Mouse (Mus musculus) right cerebral cortex, adult 2 months (tissue): ENCODE measurements around the gene Gm37240.
"Not testable (repeated sequence)": the region's sequence is repeated elsewhere in the genome, so short reads cannot be mapped to it uniquely, and the experiment has no call there.

ENCODE experiments used
- DNase-seq, 2 experiments: peaks; one replicate each; pipeline ENCODE4 v3.0.0; 2021 to 2022; ENCODE audit warnings: low spot score in 2 of 2

Gm37240 gene

DNA sequence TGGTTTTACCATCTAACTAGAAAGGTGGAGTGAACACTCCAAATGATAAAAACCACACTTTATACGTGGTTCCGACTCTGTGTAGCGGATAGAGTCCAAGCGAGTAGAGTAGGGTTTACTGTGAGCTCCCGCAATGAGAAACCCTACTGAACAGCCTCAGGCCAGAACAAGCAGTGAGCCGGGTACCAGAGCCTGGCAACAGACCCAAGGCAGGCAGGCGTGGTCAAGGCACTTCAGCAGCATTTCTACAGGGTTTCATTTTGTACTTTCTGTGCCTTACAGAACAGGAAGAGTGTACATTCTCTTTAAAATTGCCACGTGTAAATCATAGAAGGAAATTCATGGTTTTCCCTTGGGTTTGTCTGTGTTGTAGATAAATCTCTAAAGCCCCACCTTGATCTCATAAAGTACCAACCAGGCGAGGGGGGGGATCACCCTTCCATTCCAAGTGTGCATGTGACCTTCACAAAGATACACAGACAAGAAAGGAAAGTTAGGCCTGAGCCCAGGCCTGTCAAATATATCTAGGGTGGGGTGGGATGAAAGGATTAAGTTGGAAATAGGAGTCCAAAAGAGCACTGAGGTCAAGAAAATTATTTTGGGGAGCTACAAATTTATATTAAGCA lies 1285.3 kb downstream of the Gm37240 start:
- DNase-seq, result no peak

DNA sequence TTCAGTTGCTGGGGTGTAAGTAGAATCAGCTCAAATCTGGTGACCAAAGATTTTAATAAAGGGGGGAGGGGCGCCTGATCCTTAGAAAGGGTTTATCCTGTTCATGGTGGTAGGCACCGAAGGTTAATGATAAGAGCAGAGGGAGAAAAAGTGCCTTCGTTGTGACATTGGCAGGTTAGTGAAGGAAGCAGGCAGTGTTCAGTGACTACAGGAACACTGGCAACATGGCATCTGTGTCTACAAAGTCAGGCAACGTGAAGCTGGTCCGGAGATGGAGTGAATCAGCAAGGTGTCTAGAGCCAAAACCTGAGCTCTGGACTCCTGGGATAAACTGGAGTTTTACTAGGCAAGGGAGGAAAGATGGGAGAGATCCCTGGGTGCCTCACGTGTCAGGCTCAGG lies 1288.6 kb downstream of the Gm37240 start:
- DNase-seq, result no peak

DNA sequence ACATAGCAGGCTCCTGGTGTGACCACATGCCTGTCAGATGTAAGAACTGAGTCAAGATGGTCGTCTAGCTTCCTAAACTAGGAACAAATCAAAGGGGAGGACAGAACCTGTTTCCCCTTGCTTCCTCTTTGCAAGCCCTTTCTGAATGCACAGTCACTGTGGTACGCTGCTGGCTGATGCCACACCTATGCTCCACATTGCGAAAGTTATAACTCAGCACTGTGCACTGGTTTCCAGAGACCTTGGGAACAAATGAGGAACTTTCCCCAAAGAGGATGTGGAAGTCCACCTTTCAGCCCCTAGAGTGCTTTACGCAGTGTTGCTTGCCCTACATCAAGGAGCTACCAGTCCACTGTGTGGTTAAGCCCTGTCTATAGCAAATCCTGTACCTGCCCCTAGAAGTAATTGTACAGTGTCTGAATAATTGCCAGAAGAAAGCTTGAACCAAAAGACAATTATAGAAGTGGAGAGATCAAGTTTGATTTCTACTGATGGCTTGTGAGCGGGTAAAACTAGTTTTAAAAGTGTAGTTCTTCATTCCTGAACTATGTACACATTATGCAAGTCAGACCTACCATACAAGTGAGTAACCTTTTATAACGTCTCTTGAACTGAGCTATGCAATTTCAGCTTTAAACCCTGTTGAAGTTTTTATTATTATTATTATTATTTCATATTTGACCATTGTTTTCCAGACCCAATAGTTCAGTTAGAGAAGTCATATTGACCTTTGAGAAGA lies 1289.2 kb downstream of the Gm37240 start:
- DNase-seq, result no peak

DNA sequence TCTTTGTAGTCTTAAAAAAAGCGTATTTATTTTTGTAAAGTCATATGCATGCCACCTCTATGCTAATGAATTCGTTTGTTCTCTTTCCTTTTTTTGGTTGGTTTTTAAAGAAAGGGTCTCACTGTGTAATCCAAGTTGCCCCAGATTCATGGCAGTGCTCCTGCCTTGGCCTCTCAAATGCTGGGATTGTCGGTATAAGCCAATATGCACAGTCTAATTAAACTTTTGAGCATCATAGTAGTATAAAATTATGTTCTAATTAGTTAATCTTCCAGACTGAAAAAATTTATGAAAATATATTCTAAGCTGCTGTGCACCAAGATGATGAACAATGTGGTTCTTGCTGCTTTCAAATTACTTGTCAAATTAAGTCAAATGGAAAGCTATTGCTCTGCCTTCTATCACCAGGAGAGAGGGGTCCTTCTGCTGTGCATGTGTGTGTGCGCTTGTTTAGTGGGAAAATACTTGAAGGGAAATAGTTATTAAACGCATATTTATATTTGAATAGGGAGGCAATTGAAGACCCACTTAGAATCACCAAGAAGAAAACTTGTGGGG lies 1291.6 kb downstream of the Gm37240 start:
- no peak for DNase-seq

DNA sequence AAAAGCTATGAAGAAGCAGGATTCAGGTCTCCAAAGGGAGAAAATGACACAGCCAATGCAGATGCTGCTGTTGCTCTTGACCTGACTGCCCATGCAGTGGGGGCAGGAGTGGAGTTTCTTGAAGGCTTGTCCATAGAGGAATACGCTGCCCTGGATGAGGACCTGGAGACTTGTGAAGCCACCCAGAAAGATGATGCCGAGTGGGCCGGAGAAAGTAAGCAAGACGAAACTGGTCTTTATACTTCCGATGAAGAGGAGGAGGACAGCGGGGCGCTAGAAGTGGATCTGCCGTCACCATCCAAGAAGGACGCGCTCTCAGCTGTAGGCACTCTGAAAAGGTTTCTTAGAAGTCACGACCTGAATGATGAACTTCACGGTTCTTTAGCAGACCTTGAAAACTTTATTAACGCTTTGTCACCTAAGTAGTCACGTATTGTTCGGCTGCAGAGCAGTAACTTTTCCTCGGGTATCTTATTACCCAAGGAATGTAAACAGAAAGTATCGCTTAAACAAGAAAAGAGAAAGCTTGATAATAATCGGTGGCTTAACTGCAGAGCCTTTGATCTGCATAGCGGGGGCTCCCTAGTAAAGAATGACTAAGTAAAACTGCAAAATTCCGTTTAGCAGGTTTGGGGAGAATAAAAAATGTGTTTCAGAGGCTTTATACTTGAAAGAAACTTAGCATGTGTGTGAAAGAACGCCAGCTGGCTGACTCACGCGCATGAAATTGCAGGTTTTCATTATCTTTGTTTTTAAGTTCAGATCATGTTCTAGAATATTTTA lies 1292.2 kb downstream of the Gm37240 start:
- peak; percentile 57 to 62 for DNase-seq

DNA sequence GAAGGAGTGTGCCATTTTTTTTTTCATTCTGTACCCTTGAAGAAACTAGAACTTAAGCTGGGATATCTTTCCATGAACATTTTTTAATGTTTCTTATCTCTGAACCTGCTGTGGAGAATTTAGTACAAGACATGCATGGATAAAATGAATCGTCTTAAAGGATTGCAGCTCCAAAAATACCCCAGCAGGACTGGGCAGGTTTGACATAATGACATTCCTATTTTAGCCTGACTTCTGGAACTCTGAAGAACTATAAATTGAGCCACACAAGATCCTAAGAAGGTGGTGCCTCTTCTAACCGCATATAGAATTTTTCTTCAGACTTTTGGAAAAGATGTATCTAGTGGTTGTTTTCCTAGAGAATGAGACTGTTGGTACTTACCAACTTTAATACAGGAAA lies 1294.0 kb downstream of the Gm37240 start, which contains the start of gene Tigd4:
Gene Tigd4 (plus strand): TSS at position 301 of the 400 bp plus-strand sequence.
- DNase-seq, result no peak

- DNase-seq, result no peak
Measured at GRCm38 (mm10) chr3:84586736-84587135, 1300.6 kb downstream of the Gm37240 start.

GRCm38 (mm10) chr3:84582913-84583276 lies 1304.4 kb downstream of the Gm37240 start:
- DNase-seq, result no peak

DNA sequence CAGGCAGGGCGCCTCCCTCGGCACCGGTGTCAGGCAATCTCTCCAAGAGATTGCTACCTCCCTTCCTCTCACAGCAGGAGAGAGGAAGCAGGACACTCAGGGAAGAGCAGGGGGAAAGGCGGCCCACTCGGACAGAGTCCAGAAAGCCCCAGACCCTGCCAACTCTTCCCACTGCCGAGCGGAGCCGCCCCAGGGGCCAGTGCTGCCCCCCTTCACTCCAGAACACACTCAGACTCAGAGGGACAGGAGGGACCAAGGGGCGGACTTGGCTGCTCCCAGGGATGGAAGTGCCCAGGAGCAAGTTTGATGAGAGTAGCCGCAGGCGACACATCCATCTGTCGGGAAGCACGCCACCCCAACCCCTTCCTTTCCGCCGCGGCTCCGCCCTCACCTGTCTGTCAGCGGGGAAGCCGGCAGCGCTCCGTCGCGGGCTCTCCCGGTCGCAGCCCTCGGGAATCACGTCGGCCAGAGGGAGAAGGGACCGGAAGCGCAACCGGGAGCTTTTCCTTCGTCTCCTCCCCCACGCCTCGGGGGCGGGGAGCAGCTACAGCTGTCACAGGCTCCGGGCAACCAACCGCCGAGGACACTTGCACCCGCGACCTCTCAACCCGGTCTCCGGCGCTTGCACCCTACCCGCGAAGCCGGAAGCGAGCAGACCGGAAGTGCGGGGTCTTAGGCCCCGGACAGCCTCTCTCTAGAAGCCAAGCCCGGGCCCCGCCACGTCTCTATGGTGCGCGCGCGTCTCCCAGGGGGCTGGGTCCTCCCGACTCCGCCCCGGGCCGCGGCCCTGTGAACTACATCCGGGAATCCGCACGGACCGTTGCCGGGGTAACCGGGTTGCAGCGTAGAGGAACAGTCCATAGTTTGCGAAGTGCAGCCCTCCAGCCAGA lies 1305.0 kb downstream of the Gm37240 start, which contains the start of gene Arfip1:
Gene Arfip1 (minus strand): TSS at position 603 of the 890 bp plus-strand sequence.
- peak; percentile 95 for DNase-seq

DNA sequence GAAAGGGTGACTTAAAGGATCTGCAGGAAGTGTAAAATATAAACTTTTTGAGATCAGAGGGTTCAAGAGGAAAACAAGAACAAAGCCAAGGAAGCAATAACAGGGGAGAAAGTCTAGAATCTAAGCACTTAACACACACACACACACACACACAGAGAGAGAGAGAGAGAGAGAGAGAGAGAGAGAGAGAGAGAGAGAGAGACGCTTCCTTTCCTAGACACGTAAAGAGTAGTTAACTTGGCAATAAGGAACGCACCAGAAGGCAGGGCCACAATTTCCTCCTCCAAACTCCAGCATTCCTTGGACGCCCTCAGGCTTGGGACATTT lies 1305.7 kb downstream of the Gm37240 start:
- no peak for DNase-seq

DNA sequence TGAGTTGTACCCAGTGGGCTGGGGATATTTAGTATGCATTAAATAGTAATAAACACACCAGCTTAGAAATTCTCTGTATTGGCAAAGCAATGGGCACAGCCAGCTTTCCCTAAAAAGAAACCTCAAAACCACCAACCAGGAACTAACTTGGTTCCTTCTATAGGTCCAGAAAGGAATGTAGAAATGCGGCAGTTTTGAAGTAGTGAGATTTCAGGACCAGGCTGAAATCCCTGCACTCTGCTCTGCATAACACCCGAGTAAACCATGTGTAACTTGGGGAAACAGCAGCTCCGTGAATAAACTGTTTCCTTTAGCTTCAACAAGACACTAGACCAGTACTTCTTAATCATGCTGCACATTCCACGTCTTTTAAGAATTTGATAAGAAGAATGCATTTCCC lies 1306.6 kb downstream of the Gm37240 start:
- DNase-seq, result no peak

GRCm38 (mm10) chr3:84570501-84570900 lies 1316.8 kb downstream of the Gm37240 start:
- DNase-seq, result no peak

GRCm38 (mm10) chr3:84569587-84569986 lies 1317.7 kb downstream of the Gm37240 start:
- DNase-seq, result no peak

- DNase-seq, result no peak
Measured at GRCm38 (mm10) chr3:84568540-84568939, 1318.8 kb downstream of the Gm37240 start.

DNA sequence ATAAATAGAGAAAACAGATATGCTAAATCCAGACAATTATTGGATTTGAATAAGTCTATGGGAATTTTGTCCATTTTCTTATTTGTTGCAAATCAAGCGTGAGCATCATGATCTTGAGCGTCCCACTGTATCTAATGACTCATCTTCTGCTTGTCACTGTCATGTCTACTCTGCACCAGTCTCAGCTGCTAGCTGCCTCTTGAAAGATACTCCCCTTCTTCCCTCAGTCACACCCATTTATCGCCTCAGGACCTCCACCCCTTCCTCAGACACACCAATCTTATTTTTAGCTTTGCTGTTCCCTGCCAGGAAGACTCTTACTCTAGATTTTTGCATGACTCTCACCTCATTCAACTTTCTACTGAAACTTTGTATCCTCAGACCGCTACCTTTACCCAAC lies 1323.9 kb downstream of the Gm37240 start:
- DNase-seq, result no peak

DNA sequence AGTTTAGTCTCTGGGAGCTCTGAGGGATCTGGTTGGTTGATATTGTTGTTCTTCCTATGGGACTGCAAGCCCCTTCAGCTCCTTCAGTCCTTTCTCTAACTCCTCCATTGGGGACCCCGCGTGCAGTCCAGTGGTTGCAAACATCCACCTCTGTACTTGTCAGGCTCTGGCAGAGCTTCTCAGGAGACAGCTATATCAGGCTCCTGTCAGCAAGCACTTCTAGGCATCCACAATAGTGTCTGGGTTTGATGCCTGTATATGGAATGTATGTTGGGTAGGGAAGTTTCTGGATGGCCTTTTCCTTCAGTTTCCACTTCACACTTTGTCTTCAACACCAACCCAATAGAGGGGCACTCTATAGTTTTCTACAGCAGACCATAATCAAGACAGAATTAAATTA lies 1324.4 kb downstream of the Gm37240 start:
- not testable (repeated sequence) for DNase-seq

DNA sequence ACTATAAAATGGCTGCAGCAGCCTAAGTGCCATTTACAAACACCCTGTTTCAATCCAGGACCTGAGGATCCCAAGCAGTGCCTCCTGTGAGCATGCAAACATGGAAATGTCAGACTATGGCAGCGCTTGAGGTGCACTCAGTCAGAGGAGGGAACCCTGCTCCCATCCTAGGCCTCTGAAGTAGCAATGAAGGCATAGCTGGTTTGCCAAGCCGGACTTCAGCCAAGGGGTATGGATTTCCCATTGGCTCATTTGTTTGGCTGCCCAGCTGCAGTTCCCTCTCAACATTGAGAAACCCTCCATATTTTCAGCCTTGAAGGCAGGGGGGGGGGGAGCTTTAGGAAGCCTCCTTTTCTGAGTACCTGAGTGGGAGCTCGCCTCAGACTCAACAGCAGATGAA lies 1329.0 kb downstream of the Gm37240 start:
- DNase-seq, result no peak

DNA sequence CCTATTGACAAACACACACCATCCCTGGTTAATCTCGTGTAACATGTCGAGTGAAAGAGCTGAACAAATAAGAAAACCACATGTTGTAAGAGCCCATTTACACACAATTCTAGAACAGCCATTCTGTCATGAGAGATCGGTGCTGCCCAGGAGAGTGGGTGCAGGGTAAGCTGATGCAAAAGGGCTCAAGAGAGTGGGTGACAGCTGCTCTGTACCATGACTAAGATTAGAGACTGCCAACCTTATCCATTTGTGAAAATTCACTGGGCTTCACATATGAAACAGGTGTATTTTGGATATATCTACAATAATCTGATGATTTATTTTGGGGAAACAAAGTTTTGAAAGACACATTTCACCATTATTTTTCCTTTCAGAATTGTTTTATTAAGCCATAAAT lies 1331.5 kb downstream of the Gm37240 start:
- DNase-seq, result no peak

DNA sequence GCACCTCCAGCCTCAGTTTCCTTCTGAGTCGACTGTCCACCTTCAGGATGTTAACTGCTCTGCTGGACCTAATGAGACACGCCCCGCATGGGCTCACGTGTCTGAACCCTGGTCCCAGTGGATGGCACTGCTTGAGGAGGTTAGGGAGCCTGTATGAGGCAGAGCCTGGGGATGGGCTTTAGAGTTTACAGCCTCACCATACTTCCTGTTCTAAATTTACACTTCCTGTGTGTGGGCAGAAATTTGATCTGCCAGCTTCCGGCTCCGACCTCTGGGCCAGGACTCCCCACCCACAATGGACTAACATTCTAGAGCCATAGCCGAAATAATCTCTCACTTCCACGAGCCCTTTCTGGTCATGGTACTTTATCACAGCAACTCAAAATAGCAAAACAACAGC lies 1340.1 kb downstream of the Gm37240 start:
- no peak for DNase-seq

GRCm38 (mm10) chr3:84542450-84542849 lies 1344.9 kb downstream of the Gm37240 start:
- peak; percentile 81 to 82 for DNase-seq

- no peak for DNase-seq
Measured at GRCm38 (mm10) chr3:84541881-84542280, 1345.4 kb downstream of the Gm37240 start.
